Mouse (Mus musculus) heart, postnatal 0 days (tissue): ENCODE results near the gene Mum1l1.

Experiments used
- CTCF ChIP-seq: IDR thresholded peaks from 2 replicates; pipeline ENCODE4 v1.5.1; 2016; ENCODE audit warnings: antibody characterized with exemption, control low read depth, low read depth
- EP300 ChIP-seq: IDR thresholded peaks from 2 replicates; pipeline ENCODE4 v1.6.1; 2016; ENCODE audit warnings: antibody characterized with exemption, low read depth

DNA sequence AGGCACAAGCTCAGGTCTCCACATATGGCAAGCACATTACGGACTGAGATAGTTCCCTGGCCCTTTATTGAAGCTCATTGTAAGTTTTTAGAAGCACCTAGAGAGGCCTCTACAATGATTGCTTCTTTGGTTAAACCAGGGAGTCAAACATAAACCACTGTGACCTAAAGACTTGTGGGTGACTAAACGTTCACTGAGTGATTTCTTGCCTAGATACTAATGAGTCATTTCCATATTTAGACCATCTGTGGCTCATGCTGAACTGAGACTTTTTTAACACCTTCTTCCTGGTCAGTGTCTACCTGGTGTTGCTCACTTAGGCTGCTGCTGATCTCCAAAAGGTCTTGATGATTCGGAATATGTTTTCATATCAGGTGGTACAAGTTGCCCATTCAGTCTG lies 12.1 kb downstream of the Mum1l1 start:
- TF ChIP-seq EP300 (no peak), CTCF (no peak)
